Mouse (Mus musculus) urinary bladder, postnatal 10 days (tissue): ENCODE measurements around the gene Negr1.
"Not testable (repeated sequence)": the region's sequence is repeated elsewhere in the genome, so short reads cannot be mapped to it uniquely, and the experiment has no call there.

Source experiments
- DNase-seq: peaks from one replicate; pipeline ENCODE4 v3.0.0; 2022; ENCODE audit warnings: low spot score

The Negr1 gene

GRCm38 (mm10) chr3:156999177-156999808 is 437.7 kb downstream of the Negr1 start:
- DNase-seq: no peak

- no peak for DNase-seq
Measured at GRCm38 (mm10) chr3:157021632-157022031, 460.0 kb downstream of the Negr1 start.

GRCm38 (mm10) chr3:157024580-157024979 is 463.0 kb downstream of the Negr1 start:
- DNase-seq: no peak

- DNase-seq: no peak
Measured at GRCm38 (mm10) chr3:157031513-157032142, 470.0 kb downstream of the Negr1 start.

- DNase-seq: no peak
Measured at GRCm38 (mm10) chr3:157036016-157036415, 474.4 kb downstream of the Negr1 start.

GRCm38 (mm10) chr3:157036568-157036967 is 475.0 kb downstream of the Negr1 start:
- no peak for DNase-seq

- no peak for DNase-seq
Measured at GRCm38 (mm10) chr3:157040619-157041018, 479.0 kb downstream of the Negr1 start.

GRCm38 (mm10) chr3:157044565-157044964 is 483.0 kb downstream of the Negr1 start:
- no peak for DNase-seq

GRCm38 (mm10) chr3:157064438-157064837 is 502.8 kb downstream of the Negr1 start:
- not testable (repeated sequence) for DNase-seq

GRCm38 (mm10) chr3:157066331-157066730 is 504.7 kb downstream of the Negr1 start:
- no peak for DNase-seq

GRCm38 (mm10) chr3:157079250-157079965 is 517.8 kb downstream of the Negr1 start:
- DNase-seq: no peak

- no peak for DNase-seq
Measured at GRCm38 (mm10) chr3:157079966-157080306, 518.3 kb downstream of the Negr1 start.

GRCm38 (mm10) chr3:157080585-157080984 is 519.0 kb downstream of the Negr1 start:
- no peak for DNase-seq

GRCm38 (mm10) chr3:157082808-157083784 is 521.5 kb downstream of the Negr1 start:
- no peak for DNase-seq

GRCm38 (mm10) chr3:157085180-157085579 is 523.6 kb downstream of the Negr1 start:
- DNase-seq: no peak

- no peak for DNase-seq
Measured at GRCm38 (mm10) chr3:157090051-157090450, 528.5 kb downstream of the Negr1 start.

GRCm38 (mm10) chr3:157096284-157096683 is 534.7 kb downstream of the Negr1 start:
- no peak for DNase-seq

- no peak for DNase-seq
Measured at GRCm38 (mm10) chr3:157097514-157097913, 535.9 kb downstream of the Negr1 start.

- no peak for DNase-seq
Measured at GRCm38 (mm10) chr3:157098417-157098816, 536.8 kb downstream of the Negr1 start.

- DNase-seq: no peak
Measured at GRCm38 (mm10) chr3:157104866-157105579, 543.4 kb downstream of the Negr1 start.

- DNase-seq: no peak
Measured at GRCm38 (mm10) chr3:157105580-157106264, 544.1 kb downstream of the Negr1 start.
